Mouse (Mus musculus): ENCODE measurements at regions not wholly inside any gene's neighbourhood (a gene's known extent, or its start where the extent isn't known, plus 50 kb on each side); places are given as distances from the start of the nearest gene placed in this dataset.

DNA sequence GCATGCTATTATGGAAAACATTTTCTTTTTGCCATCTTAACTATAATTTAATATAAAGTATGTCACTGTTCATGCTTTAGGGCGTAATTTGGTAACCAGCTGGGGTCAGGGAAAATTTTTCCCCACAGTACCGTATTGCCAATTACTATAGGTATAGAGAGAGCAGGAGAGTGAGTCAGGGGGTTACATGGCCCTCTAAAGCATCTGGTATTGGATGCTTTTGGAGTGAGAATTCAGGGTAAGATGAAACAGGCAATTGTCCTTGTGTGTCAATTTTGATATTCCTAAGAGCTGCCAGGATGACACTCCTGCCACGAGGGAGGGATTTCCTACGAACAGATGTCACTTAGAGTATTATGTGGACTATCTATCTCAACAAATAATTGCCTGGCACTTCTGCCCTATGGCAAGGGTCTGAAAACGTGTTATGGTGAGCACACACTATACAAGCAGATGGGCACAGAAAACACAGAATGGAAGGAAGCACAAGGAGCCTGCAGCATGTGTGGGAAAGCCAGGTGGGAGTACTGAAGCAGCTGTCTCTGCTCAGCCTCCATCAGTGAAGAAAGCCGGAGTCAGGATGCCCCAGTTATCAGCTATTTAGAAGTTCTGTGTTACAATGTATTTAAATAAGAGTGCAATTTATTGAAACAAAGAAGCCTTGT lies 58.7 kb upstream of the Tfec start:
- TF ChIP-seq POLR2A (IDR thresholded peaks at IDR 0.05; ENCODE audit: borderline replicate concordance, extremely low read depth, low read depth, low read length): no peak
- no peak for TF ChIP-seq CTCF (IDR thresholded peaks at IDR 0.05; ENCODE audit: insufficient read depth, low read length)
